Mouse (Mus musculus): ENCODE results near the gene Lrrc4b. TPM values are rescaled to one million over a fixed set of nuclear protein-coding genes. Genes with fewer than 3 reads are reported as not detected.
A peak's percentile ranks its signal among the peaks of the same experiment; 100 is the strongest.

Lrrc4b gene
- polyA plus RNA-seq, 1 experiment from 2014 or later, result 1.1 TPM

DNA sequence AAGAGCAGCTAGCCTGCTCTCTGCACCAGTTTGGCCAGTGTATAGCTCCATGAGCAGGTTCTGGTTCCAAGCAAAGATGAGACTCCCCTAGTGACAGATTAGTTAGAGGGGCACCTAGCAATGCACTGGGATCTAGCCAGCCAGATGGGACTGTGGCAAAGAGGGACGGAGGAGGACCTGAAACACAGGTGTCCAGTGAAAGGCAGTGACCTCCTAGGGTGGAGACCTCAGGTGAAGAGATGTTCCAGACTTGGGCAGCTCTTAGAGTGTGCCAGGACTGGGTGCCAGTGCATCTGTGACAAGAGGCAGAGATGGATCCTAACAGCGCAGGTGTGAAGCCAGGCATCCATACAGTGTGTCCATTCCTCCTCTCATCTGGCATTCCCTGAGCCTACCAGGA is 10.9 kb downstream of the Lrrc4b start:
- H3K27me3 ChIP-seq (replicated peaks; ENCODE audit: low read depth, poor library complexity, severe bottlenecking), result peaks cover 85% of the 10 kb centered on the region
- 71% methylated on average over 2 of the region's 2 CpGs for WGBS

DNA sequence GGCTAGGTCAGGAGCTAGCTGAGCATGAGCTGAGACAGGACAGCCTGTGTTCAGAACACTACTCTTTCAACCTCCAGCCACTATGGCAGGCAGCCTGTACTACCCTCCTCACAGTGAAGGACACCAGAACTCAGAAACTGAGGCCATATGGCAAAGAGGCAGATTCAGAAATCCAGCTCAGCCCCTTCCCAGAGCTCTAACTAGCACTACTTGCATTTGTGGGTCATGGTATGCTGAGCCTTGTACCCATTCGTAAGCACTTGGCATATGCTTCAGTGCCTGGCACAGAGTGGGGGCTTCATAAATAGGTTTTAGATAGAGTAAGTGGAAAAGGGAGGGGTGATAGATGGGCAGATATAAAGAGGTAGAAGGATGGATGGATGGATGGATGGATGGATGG is 11.7 kb downstream of the Lrrc4b start:
- no peak for DNase-seq (ENCODE audit: low spot score)
- Histone ChIP-seq H3K9me3 (no peaks in the 10 kb centered on the region), H3K4me1 (peaks cover 38% of the 10 kb centered on the region), H3K27me3 (replicated peaks; ENCODE audit: low read depth, poor library complexity, severe bottlenecking) (peaks cover 88% of the 10 kb centered on the region), H3K4me3 (no peak overlapping the region), H3K36me3 (replicated peaks) (peaks cover 8% of the 10 kb centered on the region; the same call in 1 of the 2 replicates), H3K27ac (replicated peaks) (no peak overlapping the region)
- WGBS, result 94% methylated on average over 1 of the region's 1 CpGs

More for the DNA sequence above, 10.9 kb downstream of the Lrrc4b start:
- no peak overlapping the region for H3K4me3 ChIP-seq
- DNase-seq (ENCODE audit: low spot score), result no peak
- peaks cover 30% of the 10 kb centered on the region for H3K4me1 ChIP-seq
- no peaks in the 10 kb centered on the region for H3K36me3 ChIP-seq (replicated peaks)
- H3K9me3 ChIP-seq, result no peaks in the 10 kb centered on the region
- H3K27ac ChIP-seq (replicated peaks), result no peak overlapping the region

DNA sequence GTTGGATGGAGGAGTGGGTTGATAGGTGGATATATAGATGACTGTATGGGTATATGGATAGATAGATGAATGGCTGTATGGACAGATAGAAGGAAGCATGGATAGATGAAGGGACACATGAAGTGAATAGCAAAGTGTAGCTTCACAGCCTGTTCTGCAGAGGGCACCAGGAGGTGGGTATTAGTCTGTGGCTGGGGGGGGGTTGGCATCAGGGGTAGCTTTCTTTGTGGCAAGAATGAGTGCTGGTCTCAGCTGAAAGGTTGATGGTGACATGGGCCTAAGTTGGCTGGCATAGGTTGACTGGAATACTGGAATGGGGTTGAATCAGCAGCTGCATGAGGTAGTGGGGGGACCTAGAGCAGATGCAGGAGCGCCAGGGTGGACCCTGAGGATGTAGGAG is 12.4 kb downstream of the Lrrc4b start:
- DNase-seq (ENCODE audit: low spot score), result no peak
- H3K36me3 ChIP-seq (replicated peaks), result peaks cover 15% of the 10 kb centered on the region; the same call in 1 of the 2 replicates
- no peaks in the 10 kb centered on the region for H3K9me3 ChIP-seq
- peaks cover 40% of the 10 kb centered on the region for H3K4me1 ChIP-seq
- H3K4me3 ChIP-seq, result peak overlapping the region; percentile 58
- 21% methylated on average over 1 of the region's 1 CpGs for WGBS
- peak overlapping the region; percentile 88; the same call in 1 of the 2 replicates for H3K27ac ChIP-seq (replicated peaks)
- peaks cover 89% of the 10 kb centered on the region for H3K27me3 ChIP-seq (replicated peaks; ENCODE audit: low read depth, poor library complexity, severe bottlenecking)

DNA sequence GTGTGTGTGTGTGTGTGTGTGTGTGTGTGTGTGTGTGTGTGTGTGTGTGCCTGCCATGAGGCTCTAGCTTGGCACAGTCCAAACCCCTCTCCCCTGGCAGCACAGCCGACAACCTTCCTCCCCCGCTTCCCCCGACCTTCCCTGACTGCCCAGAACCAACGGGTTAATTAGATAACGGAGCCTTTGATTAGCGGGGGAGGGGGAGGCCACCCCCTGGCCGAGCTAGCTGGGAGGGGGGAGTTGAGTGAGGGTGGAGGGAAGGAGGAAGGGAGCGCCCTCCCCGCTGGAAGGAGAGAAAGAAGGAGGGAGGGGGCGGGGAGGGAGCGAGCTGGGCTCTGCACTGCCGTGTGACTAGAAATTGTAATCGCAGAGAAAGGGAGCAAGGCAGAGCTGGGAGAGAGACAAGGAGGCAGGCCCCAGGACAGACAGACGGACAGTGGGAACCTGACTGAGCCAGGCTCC is 12.9 kb downstream of the Lrrc4b start:
- WGBS, result 1% methylated on average over 14 of the region's 14 CpGs
- H3K9me3 ChIP-seq, result no peaks in the 10 kb centered on the region
- peak overlapping the region; percentile 58 for H3K4me3 ChIP-seq
- H3K4me1 ChIP-seq, result peaks cover 40% of the 10 kb centered on the region
- peaks cover 93% of the 10 kb centered on the region for H3K27me3 ChIP-seq (replicated peaks; ENCODE audit: low read depth, poor library complexity, severe bottlenecking)
- H3K27ac ChIP-seq (replicated peaks), result peak overlapping the region; percentile 88
- DNase-seq (ENCODE audit: low spot score), result peak; percentile 57
- H3K36me3 ChIP-seq (replicated peaks), result peaks cover 17% of the 10 kb centered on the region; the same call in 1 of the 2 replicates

DNA sequence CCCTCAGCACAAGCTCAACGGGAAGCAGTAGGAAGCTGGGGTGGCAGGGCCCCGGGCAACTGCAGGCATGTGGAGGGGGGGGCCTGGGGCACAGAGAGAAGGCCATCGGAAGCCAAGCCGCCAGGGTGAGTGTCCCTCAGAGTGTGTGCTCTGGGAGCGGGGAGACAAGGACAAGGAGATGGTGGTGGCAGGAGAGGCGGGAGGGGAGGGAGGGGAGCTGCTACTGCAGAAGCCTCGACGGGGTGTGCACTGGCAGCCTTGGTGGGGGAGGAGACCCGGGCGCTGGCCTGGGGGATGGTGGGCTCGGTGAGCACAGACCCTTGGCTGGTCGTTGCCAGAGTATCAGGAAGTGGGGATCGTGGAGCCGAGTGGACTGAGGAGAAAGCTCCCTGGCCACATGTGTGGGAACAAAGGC is 13.6 kb downstream of the Lrrc4b start:
- Histone ChIP-seq H3K36me3 (replicated peaks) (peaks cover 17% of the 10 kb centered on the region; the same call in 1 of the 2 replicates), H3K4me1 (peaks cover 40% of the 10 kb centered on the region), H3K27me3 (replicated peaks; ENCODE audit: low read depth, poor library complexity, severe bottlenecking) (peaks cover 95% of the 10 kb centered on the region), H3K4me3 (peak overlapping the region; percentile 58), H3K27ac (replicated peaks) (peak overlapping the region; percentile 88), H3K9me3 (no peaks in the 10 kb centered on the region)
- WGBS, result 2% methylated on average over 14 of the region's 14 CpGs
- peak; percentile 65 for DNase-seq (ENCODE audit: low spot score)

DNA sequence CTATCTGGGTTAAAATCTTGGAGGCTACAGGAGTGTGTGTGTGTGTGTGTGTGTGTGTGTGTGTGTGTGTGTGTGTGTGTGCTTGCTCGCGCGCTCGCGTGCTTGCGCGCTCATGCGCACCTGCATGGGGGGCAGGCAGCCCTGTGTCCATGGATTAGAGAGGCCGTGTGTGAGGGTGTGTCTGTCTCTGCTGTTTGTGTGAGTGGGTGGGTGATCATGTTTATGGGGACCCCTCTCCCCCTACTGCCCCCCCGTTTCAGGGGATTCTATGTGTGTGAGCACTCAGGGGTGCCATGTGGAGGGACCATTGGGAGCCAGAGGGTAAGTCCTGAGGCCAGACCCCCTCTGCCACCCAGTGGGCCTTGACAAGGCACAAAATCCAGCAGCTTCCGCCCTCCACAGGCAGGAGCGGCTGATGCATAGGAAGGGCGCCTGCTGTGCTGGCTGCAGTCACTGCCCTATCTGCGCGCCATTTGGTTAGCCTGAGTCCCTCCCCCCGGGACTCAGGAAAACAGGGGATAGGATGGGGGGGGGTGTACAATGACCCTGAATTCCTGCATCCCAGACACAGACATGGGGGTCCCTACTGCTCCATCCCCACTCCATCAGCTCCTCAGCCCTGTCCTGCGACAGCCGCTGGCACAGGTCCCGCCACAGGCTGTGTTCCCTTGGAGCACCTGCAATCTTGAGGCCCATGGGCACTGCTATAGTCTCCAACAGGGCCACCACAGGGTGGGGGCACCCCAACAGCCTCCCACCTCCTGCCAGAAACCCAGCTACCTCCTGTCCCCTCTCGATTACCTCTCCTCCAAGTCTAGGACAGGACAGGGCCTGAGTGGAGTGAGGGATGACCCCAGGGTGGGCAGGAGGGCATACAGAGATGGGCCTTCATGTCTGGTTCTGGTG is 14.7 kb downstream of the Lrrc4b start:
- Histone ChIP-seq H3K4me3 (peak overlapping the region; percentile 58), H3K27ac (replicated peaks) (peak overlapping the region; percentile 88), H3K27me3 (replicated peaks; ENCODE audit: low read depth, poor library complexity, severe bottlenecking) (peaks cover 91% of the 10 kb centered on the region), H3K4me1 (peaks cover 40% of the 10 kb centered on the region), H3K36me3 (replicated peaks) (peaks cover 17% of the 10 kb centered on the region; the same call in 1 of the 2 replicates), H3K9me3 (no peaks in the 10 kb centered on the region)
- DNase-seq (ENCODE audit: low spot score), result peak; percentile 47
- WGBS, result 7% methylated on average over 20 of the region's 20 CpGs

DNA sequence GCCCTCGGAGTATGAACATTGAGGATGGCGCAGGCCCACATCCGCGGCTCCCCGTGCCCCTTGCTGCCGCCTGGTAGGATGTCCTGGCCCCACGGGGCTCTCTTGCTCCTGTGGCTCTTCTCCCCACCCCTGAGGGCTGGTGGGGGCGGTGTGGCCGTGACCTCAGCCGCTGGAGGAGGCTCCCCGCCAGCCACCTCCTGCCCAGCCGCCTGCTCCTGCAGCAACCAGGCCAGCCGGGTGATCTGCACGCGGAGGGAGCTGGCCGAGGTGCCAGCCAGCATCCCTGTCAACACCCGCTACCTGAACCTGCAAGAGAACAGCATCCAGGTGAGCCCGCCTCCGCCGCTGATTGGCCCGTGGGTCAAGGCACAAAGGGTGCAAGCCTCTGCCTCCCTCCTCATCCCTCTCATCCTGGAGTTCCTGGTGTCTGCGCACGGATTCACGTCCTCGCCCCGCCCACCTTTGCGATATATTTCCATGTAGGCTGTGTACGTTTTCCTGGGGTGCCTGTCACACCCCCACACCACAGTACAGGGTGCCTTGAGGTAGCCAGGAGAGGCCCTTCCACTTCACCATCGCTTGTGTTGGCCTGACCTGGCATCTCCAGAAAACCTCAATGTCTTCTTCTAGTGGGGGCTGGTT is 16.2 kb downstream of the Lrrc4b start:
- Histone ChIP-seq H3K27ac (replicated peaks) (no peak overlapping the region), H3K4me1 (peaks cover 40% of the 10 kb centered on the region), H3K9me3 (no peaks in the 10 kb centered on the region), H3K4me3 (peak overlapping the region; percentile 29; the same call in 1 of the 2 replicates), H3K27me3 (replicated peaks; ENCODE audit: low read depth, poor library complexity, severe bottlenecking) (peaks cover 80% of the 10 kb centered on the region), H3K36me3 (replicated peaks) (peaks cover 17% of the 10 kb centered on the region; the same call in 1 of the 2 replicates)
- WGBS, result 23% methylated on average over 29 of the region's 29 CpGs
- DNase-seq (ENCODE audit: low spot score), result no peak

DNA sequence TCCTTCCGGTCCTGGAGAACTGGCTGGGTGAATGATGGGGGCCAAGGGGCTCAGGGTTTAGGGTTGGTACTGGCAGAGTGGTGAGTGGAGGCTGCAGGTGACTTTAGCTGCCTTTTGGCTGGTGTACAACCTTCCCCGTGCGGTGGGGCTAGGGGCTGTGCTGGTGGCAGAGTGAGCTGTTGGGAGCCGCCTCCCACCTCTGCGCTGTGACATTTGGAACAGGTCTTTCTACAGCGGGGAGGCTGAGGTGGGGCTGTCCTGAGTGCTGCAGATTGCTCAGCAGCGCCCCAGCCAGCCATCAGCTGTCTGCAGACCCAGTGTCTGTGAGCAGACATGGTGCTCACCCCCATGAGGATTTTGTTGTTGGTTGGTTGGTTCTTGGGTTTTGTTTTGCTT is 16.7 kb downstream of the Lrrc4b start:
- Histone ChIP-seq H3K4me1 (peaks cover 40% of the 10 kb centered on the region), H3K27ac (replicated peaks) (no peak overlapping the region), H3K9me3 (no peaks in the 10 kb centered on the region), H3K36me3 (replicated peaks) (peaks cover 17% of the 10 kb centered on the region; the same call in 1 of the 2 replicates), H3K27me3 (replicated peaks; ENCODE audit: low read depth, poor library complexity, severe bottlenecking) (peaks cover 75% of the 10 kb centered on the region), H3K4me3 (no peak overlapping the region)
- DNase-seq (ENCODE audit: low spot score), result no peak
- WGBS, result 27% methylated on average over 7 of the region's 7 CpGs

DNA sequence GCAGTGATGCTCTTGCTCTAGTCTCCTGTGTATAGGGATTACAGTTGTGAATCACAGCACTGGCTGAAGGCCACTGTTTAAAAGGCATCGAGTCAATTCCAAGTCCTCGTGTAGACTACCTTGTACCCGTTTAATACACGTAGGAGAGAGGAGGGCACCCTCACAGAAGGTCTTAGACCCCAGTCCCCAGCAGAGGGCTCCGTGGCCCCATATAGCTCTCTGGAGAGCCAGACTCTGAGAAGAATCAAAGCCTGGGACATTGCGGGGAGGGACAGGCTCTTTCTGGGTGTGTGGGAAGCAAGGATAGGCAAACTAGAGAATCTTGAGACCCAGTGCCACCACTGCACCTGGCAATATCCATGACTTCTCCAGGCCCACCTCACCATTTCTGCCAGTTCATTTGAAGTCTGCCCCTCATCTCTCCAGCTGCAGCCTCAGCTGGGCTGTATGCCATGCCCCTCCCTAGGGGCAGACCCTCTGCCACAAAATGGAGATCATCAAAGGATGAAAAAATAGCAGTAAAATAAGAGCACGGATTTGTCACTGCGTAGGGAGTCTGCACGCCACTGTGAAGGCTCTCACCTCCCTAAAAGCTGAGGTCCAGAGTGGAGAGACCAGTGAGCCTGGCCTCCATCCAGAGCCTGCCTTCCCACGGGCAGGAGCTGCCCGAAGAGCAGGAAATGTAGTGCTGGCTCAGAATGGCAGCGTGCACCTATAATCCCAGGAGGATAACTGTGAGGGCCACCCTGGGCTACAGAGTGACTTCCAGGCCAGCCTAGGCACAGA is 17.4 kb downstream of the Lrrc4b start:
- no peak for DNase-seq (ENCODE audit: low spot score)
- peaks cover 68% of the 10 kb centered on the region for H3K27me3 ChIP-seq (replicated peaks; ENCODE audit: low read depth, poor library complexity, severe bottlenecking)
- H3K9me3 ChIP-seq, result no peaks in the 10 kb centered on the region
- no peak overlapping the region for H3K27ac ChIP-seq (replicated peaks)
- H3K4me3 ChIP-seq, result no peak overlapping the region
- 56% methylated on average over 12 of the region's 12 CpGs for WGBS
- peaks cover 38% of the 10 kb centered on the region for H3K4me1 ChIP-seq
- H3K36me3 ChIP-seq (replicated peaks), result peaks cover 17% of the 10 kb centered on the region; the same call in 1 of the 2 replicates

DNA sequence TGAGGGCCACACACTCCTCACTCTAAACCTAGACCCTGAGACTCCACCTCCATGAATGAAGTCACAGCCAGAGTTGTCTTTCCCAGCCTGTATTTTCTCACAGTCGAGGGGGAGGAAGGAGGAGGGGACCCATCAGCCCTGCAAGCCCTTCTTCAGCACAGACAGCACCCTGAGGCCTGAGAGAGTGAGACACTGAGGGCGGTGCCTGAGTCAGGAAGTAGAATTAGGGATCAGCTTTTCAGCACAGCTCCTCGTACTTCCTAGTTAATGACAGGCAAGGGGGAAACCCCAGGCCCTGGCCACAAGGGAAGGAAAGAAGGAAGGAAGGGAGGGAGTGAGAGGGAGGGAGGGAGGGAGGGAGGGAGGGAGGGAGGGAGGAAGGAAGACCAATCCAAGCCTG is 24.4 kb downstream of the Lrrc4b start:
- H3K27me3 ChIP-seq (replicated peaks; ENCODE audit: low read depth, poor library complexity, severe bottlenecking), result 0 out of 2 replicates have a peak, but pooled peaks cover 8% of the 10 kb centered on the region
- 0 out of 2 replicates have a peak, but pooled peaks cover 5% of the 10 kb centered on the region for H3K4me1 ChIP-seq
- 19% methylated on average over 3 of the region's 3 CpGs for WGBS
- H3K9me3 ChIP-seq, result no peaks in the 10 kb centered on the region
- peaks cover 17% of the 10 kb centered on the region for H3K36me3 ChIP-seq (replicated peaks)
- no peak for DNase-seq (ENCODE audit: low spot score)
- no peak overlapping the region for H3K4me3 ChIP-seq
- no peak overlapping the region for H3K27ac ChIP-seq (replicated peaks)

DNA sequence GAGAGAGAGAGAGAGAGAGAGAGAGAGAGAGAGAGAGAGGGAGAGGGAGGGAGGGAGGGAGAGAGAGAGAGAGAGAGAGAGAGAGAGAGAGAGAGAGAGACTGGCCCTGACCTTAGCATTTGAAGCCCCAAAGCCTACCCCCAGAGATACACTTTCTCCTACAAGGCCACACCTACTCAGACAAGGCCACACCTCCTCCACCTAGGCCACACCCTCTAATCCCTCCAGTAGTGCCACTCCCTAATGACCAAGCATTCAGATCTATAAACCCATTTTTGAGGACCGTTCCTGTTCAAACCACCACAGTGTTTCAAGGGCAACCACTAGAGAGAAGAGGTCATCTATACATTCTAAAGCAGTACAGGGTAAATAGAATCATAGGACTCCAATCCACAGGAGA is 27.5 kb downstream of the Lrrc4b start:
- Histone ChIP-seq H3K9me3 (no peaks in the 10 kb centered on the region), H3K27ac (replicated peaks) (no peak overlapping the region), H3K27me3 (replicated peaks; ENCODE audit: low read depth, poor library complexity, severe bottlenecking) (peaks cover 32% of the 10 kb centered on the region), H3K4me1 (0 out of 2 replicates have a peak, but pooled peaks cover 5% of the 10 kb centered on the region), H3K4me3 (no peak overlapping the region), H3K36me3 (replicated peaks) (peaks cover 25% of the 10 kb centered on the region)
- no peak for DNase-seq (ENCODE audit: low spot score)
- WGBS, result 89% methylated on average over 1 of the region's 1 CpGs

DNA sequence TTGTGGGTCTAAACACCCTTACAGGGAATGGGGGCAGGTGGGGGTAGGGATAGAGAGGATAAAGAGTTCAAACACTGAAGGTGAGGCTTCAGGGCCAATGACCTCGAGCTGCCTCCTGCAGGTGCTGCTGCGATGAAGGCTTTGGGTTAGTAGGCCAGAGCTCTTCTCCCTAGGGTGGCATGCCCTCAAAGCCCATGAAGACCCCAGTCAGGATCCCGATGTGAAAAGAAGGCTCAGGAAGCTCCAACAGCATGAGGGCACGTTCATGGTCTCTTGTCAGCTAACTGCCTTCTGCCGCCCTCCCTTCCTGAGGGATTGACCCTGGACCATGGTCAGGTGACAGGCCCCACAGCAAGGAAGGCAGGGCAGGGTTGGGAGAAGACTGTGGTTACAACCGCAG is 31.2 kb downstream of the Lrrc4b start:
- no peak overlapping the region for H3K27ac ChIP-seq (replicated peaks)
- H3K4me3 ChIP-seq, result no peak overlapping the region
- no peaks in the 10 kb centered on the region for H3K9me3 ChIP-seq
- DNase-seq (ENCODE audit: low spot score), result no peak
- WGBS, result 81% methylated on average over 6 of the region's 6 CpGs
- H3K36me3 ChIP-seq (replicated peaks), result peaks cover 46% of the 10 kb centered on the region
- H3K4me1 ChIP-seq, result peaks cover 23% of the 10 kb centered on the region
- H3K27me3 ChIP-seq (replicated peaks; ENCODE audit: low read depth, poor library complexity, severe bottlenecking), result peaks cover 70% of the 10 kb centered on the region

Data from embryonic facial prominence, embryonic 10.5 days (tissue).